Mouse (Mus musculus) spleen, postnatal 0 days (tissue): ENCODE measurements around the gene Stub1. TPM values are rescaled to one million over a fixed set of nuclear protein-coding genes. Genes with fewer than 3 reads are reported as not detected.

Source experiments
- polyA plus RNA-seq: library from polyadenylated mRNA; unstranded; fragments of >200 nt; fragmentation: Nextera tagmentation; extraction: Ambion mirVana; gene quantifications from 2 replicates; pipeline ENCODE4 v1.2.1, GENCODE M21; 2015

Gene Stub1
- 123 and 132 TPM in 2 replicates for polyA plus RNA-seq

GRCm38 (mm10) chr17:25833291-25833663 lies at the start of gene Stub1:
TSS of gene Stub1 (minus strand) at chr17:25833404.

GRCm38 (mm10) chr17:25880196-25880910 lies 47.1 kb upstream of the Stub1 start, which contains the start of gene Wfikkn1:
TSS of gene Wfikkn1 (minus strand) at chr17:25880858.

GRCm38 (mm10) chr17:25874721-25875170 lies 41.5 kb upstream of the Stub1 start, which contains the start of gene Mettl26:
TSS of gene Mettl26 (plus strand) at chr17:25875074.

DNA sequence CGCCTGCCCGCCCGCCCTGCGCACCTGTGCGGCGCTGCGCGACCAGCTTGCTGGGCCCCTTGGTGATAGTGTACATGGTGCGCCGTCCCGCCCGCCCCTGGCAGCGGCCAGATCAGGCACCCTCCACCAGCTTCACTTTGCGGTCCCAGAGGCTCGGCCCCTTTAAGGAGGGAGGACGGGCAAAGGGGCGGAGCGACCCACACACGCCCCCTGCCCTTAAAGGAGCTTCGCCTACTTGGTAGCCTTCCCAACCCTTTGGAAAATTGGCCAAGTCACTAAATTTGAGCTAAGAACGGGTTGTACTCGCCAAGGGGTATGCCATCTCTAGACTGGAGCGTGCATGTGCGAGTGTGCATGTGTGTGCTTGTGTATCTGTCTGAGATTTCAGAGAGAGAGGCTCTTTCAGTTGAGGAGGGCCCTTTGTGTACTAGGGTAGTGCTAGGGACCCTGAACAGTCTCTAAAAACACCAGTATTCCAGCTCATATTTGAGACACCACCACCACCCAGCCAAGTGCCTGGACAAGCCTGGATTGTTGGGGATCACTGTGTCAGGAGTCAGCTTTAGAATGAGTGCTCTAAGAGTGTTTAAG lies 35.5 kb upstream of the Stub1 start, which contains the start of gene Mcrip2:
Gene Mcrip2, minus strand, starts transcription at position 164 of the 591 bp plus-strand sequence.

GRCm38 (mm10) chr17:25860832-25861703 lies 27.9 kb upstream of the Stub1 start, which contains the start of gene Wdr90:
TSS of gene Wdr90 (minus strand) at chr17:25861501.

DNA sequence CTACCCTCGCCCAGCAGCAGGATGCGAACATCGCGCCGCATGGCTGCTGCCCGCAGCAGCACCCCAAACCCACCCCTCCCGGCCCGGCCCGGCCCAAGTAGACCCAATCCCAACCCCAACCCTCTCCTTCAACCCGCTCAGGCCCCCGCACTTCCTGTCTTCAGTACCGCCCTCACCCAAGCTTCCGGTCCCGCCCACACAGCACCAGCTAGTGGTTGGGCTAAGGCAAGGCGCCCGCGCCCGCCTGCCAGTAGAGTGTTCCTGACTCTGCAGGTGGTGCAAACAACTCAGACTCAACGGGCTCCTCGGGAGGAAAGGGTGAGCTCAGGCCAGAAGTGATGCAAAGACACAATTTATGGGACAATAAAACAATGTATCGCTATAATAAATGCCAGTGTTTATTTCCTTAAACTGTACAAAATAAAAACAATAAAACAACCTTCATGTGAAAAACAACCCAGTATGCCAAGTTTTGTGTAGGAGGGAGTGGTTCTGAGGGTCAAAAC lies 11.2 kb upstream of the Stub1 start, which contains the start of gene Rhot2:
Gene Rhot2, minus strand, starts transcription at position 456 of the 506 bp plus-strand sequence.

GRCm38 (mm10) chr17:25841117-25841880 lies 8.1 kb upstream of the Stub1 start, which contains the start of gene Gm20683:
TSS of gene Gm20683 (minus strand) at chr17:25841763.

GRCm38 (mm10) chr17:25837076-25837410 lies 3.8 kb upstream of the Stub1 start, which contains the start of gene Rhbdl1:
TSS of gene Rhbdl1 (minus strand) at chr17:25837295.

GRCm38 (mm10) chr17:25828712-25829557 lies 4.3 kb downstream of the Stub1 start, which contains the start of gene Jmjd8:
TSS of gene Jmjd8 (plus strand) at chr17:25828867.

GRCm38 (mm10) chr17:25823452-25823851 lies 9.8 kb downstream of the Stub1 start, which contains the start of gene Wdr24:
TSS of gene Wdr24 (plus strand) at chr17:25823627.

DNA sequence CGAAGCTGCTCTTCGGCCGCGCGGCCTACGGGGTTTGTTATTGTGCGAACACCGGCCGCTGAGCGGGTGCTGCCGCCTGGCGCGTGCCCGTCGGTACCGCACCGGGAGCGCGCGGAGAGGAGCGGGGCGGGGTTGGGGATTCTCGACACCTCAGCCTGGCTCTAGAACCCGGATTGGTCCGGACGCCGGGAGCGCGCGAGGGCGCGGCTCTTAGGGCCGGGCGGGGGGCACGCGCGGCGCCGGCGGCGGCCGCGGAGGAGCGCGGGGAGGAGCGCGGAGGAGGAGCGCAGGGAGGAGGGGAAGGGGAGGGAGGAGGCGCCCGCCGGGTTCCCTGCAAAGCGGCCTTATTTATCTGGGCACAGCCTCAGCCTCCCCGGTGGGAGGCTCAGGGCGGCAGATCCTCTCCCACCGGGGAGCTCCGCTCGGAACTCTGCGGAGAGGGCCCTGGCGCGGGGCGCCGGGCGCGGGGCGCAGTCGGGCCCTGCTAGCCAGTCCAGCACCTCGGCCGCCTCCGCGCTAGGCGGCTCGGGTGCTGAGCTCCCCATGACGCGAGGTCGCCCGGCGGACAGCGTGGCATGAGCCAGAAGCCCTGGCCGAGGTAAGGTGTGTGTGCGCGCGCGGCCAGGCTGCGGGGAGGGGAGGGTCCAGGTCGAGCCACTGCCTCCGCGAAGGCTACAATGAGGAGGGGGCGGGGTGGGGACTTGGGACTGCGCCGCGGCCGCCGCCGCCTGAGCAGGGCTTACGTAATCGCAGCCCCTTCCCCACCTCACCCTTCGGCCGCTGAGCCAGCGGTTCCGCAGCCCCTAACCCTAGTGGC lies 24.2 kb downstream of the Stub1 start, which contains the start of gene Fbxl16:
Gene Fbxl16, plus strand, starts transcription at position 297 of the 817 bp plus-strand sequence.

DNA sequence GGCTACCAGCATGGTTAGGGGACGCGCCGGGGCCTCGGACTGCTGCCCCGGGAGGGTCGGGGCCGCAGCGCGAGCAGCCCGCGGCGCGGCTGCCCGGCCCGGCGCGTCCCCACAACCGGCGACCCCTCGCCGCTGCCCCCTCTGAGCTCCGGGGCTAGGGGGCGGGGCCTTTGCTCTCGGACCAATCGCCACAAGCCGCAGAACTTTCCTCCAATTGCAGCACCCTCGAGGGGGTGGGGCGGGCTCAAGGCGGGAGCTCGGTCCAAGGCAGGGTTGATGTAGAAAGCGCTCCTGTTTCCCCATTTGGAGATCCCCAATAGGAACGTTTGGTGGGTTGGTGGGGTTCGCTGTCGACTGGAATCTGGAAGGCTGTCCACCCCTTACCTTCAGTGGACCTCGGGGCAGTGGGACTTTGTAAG lies 36.2 kb downstream of the Stub1 start, which contains the start of gene Metrn:
Gene Metrn, minus strand, starts transcription at position 186 of the 419 bp plus-strand sequence.

GRCm38 (mm10) chr17:25795609-25796092 lies 37.6 kb downstream of the Stub1 start, which contains the start of gene AC134908.4:
TSS of gene AC134908.4 (minus strand) at chr17:25795659.

GRCm38 (mm10) chr17:25792615-25793014 lies 40.6 kb downstream of the Stub1 start, which contains the start of gene Fam173a:
TSS of gene Fam173a (minus strand) at chr17:25792901.

DNA sequence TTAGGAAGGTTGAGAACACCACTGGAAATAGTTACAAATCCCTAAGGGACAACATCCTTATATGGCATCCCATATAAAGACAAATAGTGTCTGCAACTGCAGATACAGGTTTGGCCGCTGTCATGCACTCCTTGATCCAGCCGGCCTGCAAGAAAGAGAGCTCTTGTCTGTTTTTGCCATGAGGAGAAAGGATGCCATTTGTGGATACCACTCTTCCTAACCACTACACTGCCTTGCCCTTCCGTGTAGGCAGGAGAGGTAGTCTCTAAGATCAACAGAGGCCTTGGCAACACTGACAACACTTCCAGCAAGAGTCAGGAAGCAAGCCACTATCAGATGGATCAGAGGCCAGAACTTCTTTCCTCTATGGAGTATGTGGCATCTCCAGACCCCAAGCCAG lies 46.9 kb downstream of the Stub1 start, which contains the start of gene Ccdc78:
Gene Ccdc78, plus strand, starts transcription at position 301 of the 400 bp plus-strand sequence.

DNA sequence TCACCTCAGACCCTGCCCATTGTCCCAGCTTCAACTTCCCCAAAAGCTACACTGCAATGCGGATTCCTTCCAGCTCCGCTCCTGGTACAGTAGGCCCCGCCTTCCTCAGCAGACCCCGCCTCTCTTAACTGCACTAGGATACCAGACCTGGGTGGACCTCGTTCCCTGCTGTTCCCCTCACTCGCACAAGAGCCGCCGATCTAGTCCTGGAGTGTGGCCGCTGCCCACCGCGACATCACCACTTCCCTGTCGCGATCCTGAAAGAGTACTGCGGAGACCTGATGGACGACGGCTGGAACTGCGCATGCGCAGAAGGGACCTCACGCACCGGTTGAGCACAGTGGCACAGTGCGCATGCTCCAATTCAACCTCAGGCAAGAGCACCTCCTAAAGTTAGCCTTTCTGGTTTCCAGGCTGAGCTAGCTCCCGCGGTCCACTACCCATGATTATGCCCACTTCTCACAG lies 47.9 kb downstream of the Stub1 start, which contains the start of gene Haghl:
Gene Haghl, minus strand, starts transcription at position 393 of the 465 bp plus-strand sequence.

